Mouse (Mus musculus) hindbrain, embryonic 11.5 days (tissue): ENCODE data around the gene Osbpl3. TPM values are rescaled to one million over a fixed set of nuclear protein-coding genes. Genes with fewer than 3 reads are reported as not detected.

ENCODE experiments used
- ATAC-seq: fragments of 200-750 bp; cut with Nextera tagmentation; 2 replicates; pipeline ENCODE4 v1.8.0; 2017; ENCODE audit warnings: mild to moderate bottlenecking, moderate TSS enrichment, moderate library complexity; ENCODE audit not compliant: low FRiP score
- DNase-seq: peaks from one replicate; pipeline ENCODE4 v3.0.0-alpha.2; 2015; ENCODE audit warnings: low spot score
- H3K27ac ChIP-seq: fragments of 300-500 bp; sonication (generic); 2 replicates; pipeline ENCODE4 v1.5.1; 2014; ENCODE audit warnings: mild to moderate bottlenecking, low read depth, low read length
- H3K27me3 ChIP-seq: fragments of 300-500 bp; sonication (generic); 2 replicates; pipeline ENCODE4 v1.6.1; 2014; ENCODE audit warnings: mild to moderate bottlenecking, low read length, moderate library complexity, mixed read lengths; ENCODE audit not compliant: control insufficient read depth, insufficient read depth
- H3K36me3 ChIP-seq: fragments of 300-500 bp; sonication (generic); 2 replicates; pipeline ENCODE4 v1.6.1; 2014; ENCODE audit warnings: mild to moderate bottlenecking, low read length, moderate library complexity, mixed read lengths; ENCODE audit not compliant: control insufficient read depth, insufficient read depth
- H3K4me1 ChIP-seq: fragments of 300-500 bp; sonication (generic); replicated peaks from 2 replicates; pipeline ENCODE4 v1.6.1; 2014; ENCODE audit warnings: low read length, mixed read lengths; ENCODE audit not compliant: control insufficient read depth, insufficient read depth
- H3K4me2 ChIP-seq: fragments of 300-500 bp; sonication (generic); replicated peaks from 2 replicates; pipeline ENCODE4 v1.6.1; 2014; ENCODE audit warnings: mild to moderate bottlenecking, low read depth, low read length
- H3K4me3 ChIP-seq: fragments of 300-500 bp; sonication (generic); 2 replicates; pipeline ENCODE4 v1.5.1; 2014; ENCODE audit warnings: low read depth, low read length
- H3K9ac ChIP-seq: fragments of 300-500 bp; sonication (generic); 2 replicates; pipeline ENCODE4 v1.6.1; 2014; ENCODE audit warnings: low read depth, low read length
- H3K9me3 ChIP-seq: fragments of 300-500 bp; sonication (generic); 2 replicates; pipeline ENCODE4 v1.6.1; 2016; ENCODE audit warnings: low read length; ENCODE audit not compliant: control insufficient read depth
- WGBS: fragments of 180-500 bp; shearing (Covaris S2); extraction: QIAGEN DNeasy Blood & Tissue Kit; methylation state at CpG from one replicate; pipeline ENCODE4 v1.1.7; 2014; 5-methylcytosine and 5-hydroxymethylcytosine counted together
- polyA plus RNA-seq: library from polyadenylated mRNA; unstranded; fragments of >200 nt; fragmentation: Nextera tagmentation; extraction: Ambion mirVana; gene quantifications from 2 replicates; pipeline ENCODE4 v1.2.1, GENCODE M21; 2014

Gene Osbpl3
- polyA plus RNA-seq, 1 experiment from 2014 or later, result 7.2 TPM

DNA sequence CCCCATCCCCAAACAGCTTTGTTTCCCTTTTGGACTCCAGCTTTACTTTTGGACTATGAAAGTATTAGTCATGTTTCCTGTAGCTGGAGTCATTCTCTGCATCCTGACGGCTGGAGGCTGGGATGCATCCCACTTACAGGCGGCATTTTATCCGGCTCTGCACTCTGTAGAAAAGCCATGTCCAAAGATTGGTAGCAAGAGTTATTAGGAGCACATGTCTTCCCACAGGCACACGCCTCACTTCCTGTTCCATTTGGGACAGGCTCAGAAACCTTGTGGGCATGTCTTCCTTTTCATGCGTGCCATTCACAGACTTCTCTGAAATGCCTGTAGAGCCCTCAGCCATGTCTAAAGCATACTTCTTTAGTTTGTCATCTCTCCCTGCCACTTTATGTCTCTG is 76.9 kb downstream of the Osbpl3 start:
- Histone ChIP-seq H3K4me1 (no peaks in the 10 kb centered on the region), H3K27me3 (no peaks in the 10 kb centered on the region), H3K9ac (no peak overlapping the region), H3K9me3 (no peaks in the 10 kb centered on the region), H3K4me3 (no peak overlapping the region), H3K36me3 (no peaks in the 10 kb centered on the region), H3K4me2 (no peak overlapping the region), H3K27ac (no peak overlapping the region)
- WGBS, result 82% methylated on average over 5 of the region's 5 CpGs
- DNase-seq (no peak), ATAC-seq (no peak)

DNA sequence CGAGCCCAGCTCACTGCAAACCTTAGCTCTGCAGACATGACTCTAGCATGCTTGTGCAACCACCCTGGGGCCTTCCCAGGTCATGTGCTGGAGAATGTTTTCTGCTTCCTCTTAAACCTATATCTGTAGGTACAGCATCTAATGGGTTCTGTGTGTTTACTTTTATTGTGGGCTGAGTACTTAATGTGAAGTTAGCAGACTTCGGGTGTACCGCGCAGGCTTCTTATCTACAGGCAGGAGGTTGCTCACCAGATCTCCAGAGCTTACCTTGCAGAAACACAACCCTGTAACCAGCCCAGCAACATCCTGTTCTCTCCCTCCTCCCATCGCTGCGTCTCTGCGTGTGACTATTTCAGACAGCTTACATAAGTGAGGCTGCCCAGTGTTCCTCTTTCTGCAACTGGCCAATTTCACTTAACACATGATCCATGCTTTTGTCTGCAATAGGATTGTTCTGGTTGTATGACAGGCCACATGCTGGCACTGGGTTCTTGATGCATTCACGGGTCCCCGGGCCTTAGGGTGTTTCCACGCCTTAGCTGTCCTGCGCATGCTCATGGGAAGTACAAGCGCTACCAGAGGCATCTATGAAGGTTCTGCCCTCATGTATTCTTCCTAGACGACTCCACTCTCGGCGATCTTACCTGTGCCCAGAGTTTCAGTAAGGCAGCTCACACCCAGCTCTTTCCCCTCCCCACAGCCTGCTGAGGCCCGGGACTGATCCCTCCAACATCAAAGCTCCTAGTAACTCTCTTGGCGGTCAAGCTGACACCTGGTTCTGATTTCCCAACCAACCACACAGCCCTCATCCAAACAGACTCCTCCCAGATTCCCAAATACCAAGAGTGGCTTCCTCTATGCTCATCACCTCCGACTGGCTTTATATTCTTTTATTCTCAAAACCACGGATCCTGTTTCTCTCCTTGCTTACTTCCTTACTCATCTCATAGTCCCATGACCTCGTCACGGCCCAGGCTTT is 78.0 kb downstream of the Osbpl3 start:
- 79% methylated on average over 21 of the region's 21 CpGs for WGBS
- ATAC-seq, result no peak
- no peaks in the 10 kb centered on the region for H3K9me3 ChIP-seq
- H3K4me1 ChIP-seq, result no peaks in the 10 kb centered on the region
- no peak overlapping the region for H3K9ac ChIP-seq
- H3K27ac ChIP-seq, result no peak overlapping the region
- no peak for DNase-seq
- H3K27me3 ChIP-seq, result no peaks in the 10 kb centered on the region
- no peak overlapping the region for H3K4me3 ChIP-seq
- no peak overlapping the region for H3K4me2 ChIP-seq
- no peaks in the 10 kb centered on the region for H3K36me3 ChIP-seq

DNA sequence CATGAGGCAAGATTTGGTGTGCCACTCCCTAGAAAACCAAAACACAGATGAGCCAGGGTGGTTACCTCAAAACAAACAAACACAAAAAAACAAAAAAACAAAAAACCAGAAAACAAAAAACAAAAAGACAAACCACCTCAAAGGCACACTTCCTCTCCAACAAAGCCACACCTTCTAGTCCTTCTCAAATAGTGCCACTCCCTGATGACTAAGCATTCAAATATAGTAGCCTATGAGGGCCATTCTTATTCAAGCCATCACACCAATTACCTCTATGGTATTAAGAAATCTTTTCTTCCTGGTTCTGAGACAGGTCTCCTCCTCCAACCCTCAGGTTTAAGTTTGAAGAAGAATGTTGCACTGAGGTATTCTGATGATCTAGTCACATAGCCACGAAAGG is 79.3 kb downstream of the Osbpl3 start:
- H3K36me3 ChIP-seq, result no peaks in the 10 kb centered on the region
- H3K4me1 ChIP-seq, result no peaks in the 10 kb centered on the region
- 98% methylated on average over 1 of the region's 1 CpGs for WGBS
- DNase-seq (no peak), ATAC-seq (no peak)
- H3K27me3 ChIP-seq, result no peaks in the 10 kb centered on the region
- H3K9me3 ChIP-seq, result no peaks in the 10 kb centered on the region
- H3K9ac ChIP-seq, result no peak overlapping the region
- H3K4me3 ChIP-seq, result no peak overlapping the region
- H3K4me2 ChIP-seq, result no peak overlapping the region
- no peak overlapping the region for H3K27ac ChIP-seq

DNA sequence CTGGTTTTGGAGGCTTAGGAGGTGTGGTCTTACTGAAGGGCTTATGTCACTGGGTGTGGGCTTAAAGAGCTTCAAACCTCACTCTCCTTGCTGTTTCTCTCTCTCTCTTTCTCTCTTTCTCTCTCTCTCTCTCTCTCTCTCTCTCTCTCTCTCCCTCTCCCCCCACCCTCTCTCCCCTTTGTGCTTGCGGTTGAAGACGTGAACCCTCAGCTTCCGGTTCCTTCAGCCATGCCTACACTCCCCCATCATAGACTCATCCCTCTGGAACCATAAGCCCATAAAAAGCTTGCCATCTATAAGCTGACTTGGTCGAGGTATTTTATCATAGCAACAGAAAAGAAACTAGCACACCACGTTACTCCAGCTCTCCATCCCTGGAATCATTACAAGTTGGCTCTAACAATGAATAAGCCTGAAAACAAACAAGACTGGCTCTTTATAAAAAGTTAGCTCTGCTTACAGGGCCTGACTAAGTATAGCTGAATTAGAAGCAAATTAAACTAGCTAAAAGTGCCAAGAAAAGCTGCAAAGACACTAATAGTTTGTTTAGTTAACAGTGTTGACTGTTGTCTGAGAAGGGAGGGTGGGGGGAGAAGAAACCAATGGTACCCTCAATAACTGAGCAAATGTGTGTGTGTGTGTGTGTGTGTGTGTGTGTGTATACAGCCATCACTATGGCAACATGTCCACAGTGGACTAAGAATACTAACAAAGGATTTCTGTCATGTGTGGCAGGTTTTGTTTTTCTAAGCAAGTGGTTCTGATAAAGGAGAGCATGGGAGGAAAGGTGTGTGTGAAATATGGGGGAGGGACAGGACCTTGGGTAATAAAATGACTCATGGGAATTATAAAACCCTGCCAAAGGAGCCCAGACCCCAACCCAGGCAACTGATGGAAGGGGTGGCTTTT is 83.2 kb downstream of the Osbpl3 start:
- 77% methylated on average over 5 of the region's 5 CpGs for WGBS
- Histone ChIP-seq H3K4me2 (no peak overlapping the region), H3K27ac (no peak overlapping the region), H3K4me3 (no peak overlapping the region), H3K9ac (no peak overlapping the region), H3K27me3 (no peaks in the 10 kb centered on the region), H3K36me3 (no peaks in the 10 kb centered on the region), H3K4me1 (no peaks in the 10 kb centered on the region), H3K9me3 (no peaks in the 10 kb centered on the region)
- no peak for ATAC-seq
- peak; percentile 33 for DNase-seq

DNA sequence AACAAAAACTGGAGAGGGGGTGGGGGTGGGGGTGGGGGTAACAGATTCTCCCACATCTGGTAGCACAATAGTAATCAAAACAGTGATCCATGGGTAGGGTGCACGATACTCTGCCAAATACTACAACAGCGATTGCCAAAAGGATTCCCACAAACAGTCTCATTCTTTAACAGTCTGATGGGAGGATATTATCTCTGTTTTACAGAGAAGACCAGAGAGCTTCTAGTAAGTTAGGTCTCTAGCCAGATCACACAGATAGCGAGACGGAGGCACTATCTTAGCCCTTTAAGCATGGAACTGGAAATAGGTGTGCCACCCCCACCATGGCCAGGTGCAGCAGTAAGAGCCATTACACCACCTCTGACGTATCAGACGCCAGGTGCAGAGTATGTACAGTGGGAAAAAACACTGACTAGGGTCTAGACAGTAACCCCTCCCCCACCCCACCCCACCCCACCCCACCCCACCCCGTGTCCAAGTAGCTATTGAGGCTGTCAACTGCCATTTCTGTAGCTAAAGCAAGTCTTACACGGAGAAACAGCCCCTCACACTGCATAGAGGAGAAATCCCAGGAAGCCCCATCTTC is 84.4 kb downstream of the Osbpl3 start:
- DNase-seq, result no peak
- no peaks in the 10 kb centered on the region for H3K4me1 ChIP-seq
- no peak for ATAC-seq
- WGBS, result 85% methylated on average over 8 of the region's 8 CpGs
- no peak overlapping the region for H3K4me2 ChIP-seq
- H3K4me3 ChIP-seq, result no peak overlapping the region
- no peak overlapping the region for H3K9ac ChIP-seq
- no peaks in the 10 kb centered on the region for H3K9me3 ChIP-seq
- no peaks in the 10 kb centered on the region for H3K27me3 ChIP-seq
- no peaks in the 10 kb centered on the region for H3K36me3 ChIP-seq
- no peak overlapping the region for H3K27ac ChIP-seq

DNA sequence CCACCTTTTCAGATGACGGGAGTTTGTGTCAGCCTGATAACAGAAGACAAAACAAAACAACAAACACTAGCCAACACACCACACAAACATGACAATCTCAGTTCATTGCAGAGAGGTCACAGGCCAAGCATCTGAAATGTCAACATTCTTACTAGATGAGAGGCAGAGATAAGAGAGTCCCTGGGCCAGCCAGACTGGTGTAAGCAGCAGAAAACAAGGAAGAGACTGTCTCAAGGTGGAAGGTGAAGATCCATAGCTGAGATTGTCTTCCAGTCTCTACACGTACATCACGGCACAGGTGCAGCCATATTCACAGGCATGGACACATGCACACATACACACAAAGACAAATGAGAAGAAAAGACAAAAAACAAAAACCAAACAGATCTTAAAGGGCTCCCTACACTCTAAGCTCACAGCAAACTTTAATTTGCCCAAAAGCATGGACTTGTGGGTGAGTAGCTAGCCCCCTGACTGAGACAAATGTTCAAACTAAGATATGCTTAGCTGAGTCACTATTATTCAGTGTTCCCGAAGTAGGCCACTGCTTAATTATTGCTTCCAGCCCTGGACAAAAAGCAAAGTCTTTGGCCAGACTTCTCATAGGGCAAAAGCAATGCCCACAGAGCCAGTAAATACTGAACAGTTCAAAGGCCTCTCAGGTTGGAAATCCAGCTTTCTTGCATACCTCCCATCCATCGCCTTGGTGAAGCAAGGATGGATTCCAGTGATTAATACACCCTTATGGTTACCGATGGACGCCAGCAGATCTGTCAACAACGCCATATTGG is 87.3 kb downstream of the Osbpl3 start:
- no peaks in the 10 kb centered on the region for H3K4me1 ChIP-seq
- H3K9me3 ChIP-seq, result no peaks in the 10 kb centered on the region
- no peak for DNase-seq
- H3K27ac ChIP-seq, result no peak overlapping the region
- H3K9ac ChIP-seq, result no peak overlapping the region
- no peak for ATAC-seq
- no peaks in the 10 kb centered on the region for H3K36me3 ChIP-seq
- 94% methylated on average over 8 of the region's 8 CpGs for WGBS
- no peak overlapping the region for H3K4me3 ChIP-seq
- no peak overlapping the region for H3K4me2 ChIP-seq
- H3K27me3 ChIP-seq, result no peaks in the 10 kb centered on the region

DNA sequence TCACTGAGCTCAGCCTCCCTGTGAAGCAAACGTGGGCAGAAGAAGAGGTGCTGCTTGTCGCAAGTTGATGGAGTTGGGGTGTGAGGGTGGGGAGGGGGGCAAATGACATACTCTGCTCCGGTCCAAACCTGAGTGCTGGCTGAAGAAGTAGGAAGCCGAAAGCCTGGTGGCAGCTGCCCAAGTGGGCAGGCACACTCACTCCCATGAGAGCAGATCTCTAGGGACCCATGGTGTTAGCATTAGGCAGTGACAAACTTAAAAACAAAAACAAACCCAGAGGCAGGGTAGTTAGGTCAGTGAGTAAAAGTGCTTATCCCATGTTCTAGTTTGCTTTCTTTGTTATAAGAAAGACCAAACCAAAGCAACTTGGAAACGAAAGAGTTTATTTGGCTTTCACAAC is 88.2 kb downstream of the Osbpl3 start:
- Histone ChIP-seq H3K9me3 (no peaks in the 10 kb centered on the region), H3K4me1 (no peaks in the 10 kb centered on the region), H3K4me3 (no peak overlapping the region), H3K36me3 (no peaks in the 10 kb centered on the region), H3K9ac (no peak overlapping the region), H3K4me2 (no peak overlapping the region), H3K27ac (no peak overlapping the region), H3K27me3 (no peaks in the 10 kb centered on the region)
- no peak for DNase-seq
- ATAC-seq, result no peak
- WGBS, result 82% methylated on average over 5 of the region's 5 CpGs

DNA sequence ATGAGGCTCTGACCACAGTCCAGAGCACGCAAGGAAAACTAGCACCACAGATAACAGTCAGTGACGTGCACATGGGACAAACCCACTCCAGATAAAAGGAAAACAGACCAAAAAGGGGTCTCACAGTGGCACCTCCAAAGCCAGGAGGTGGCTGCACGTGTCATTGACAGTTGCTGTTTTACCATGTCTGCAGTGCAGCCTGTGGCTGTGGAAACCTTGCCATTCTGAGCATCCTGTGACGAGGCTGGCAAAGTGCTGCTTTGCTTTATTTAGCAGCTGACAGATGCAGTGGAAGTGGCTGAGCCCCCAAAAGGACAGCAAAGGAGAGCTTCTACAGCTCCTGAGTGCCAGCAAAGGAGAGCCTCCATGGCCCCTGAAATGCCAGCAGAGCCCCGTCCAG is 89.3 kb downstream of the Osbpl3 start:
- H3K9me3 ChIP-seq, result no peaks in the 10 kb centered on the region
- no peaks in the 10 kb centered on the region for H3K36me3 ChIP-seq
- H3K4me2 ChIP-seq, result no peak overlapping the region
- no peaks in the 10 kb centered on the region for H3K4me1 ChIP-seq
- no peak for DNase-seq
- no peak overlapping the region for H3K27ac ChIP-seq
- ATAC-seq, result no peak
- no peaks in the 10 kb centered on the region for H3K27me3 ChIP-seq
- 90% methylated on average over 5 of the region's 5 CpGs for WGBS
- no peak overlapping the region for H3K4me3 ChIP-seq
- no peak overlapping the region for H3K9ac ChIP-seq
